Mouse (Mus musculus) stomach, embryonic 14.5 days (tissue): ENCODE measurements at regions not wholly inside any gene's neighbourhood (a gene's known extent, or its start where the extent isn't known, plus 50 kb on each side); places are given as distances from the start of the nearest gene placed in this dataset.
"Not testable (repeated sequence)": the region's sequence is repeated elsewhere in the genome, so short reads cannot be mapped to it uniquely, and the experiment has no call there.

Experiments
- ATAC-seq: fragments of 200-750 bp; cut with Nextera tagmentation; 2 replicates; pipeline ENCODE4 v1.8.0; 2017; ENCODE audit warnings: low read depth, moderate TSS enrichment; ENCODE audit not compliant: insufficient number of reproducible peaks, insufficient read depth, low FRiP score
- H3K27ac ChIP-seq: fragments of 300-500 bp; sonication (generic); 2 replicates; pipeline ENCODE4 v1.5.1; 2014; ENCODE audit warnings: mild to moderate bottlenecking, low read length, moderate library complexity, mixed read lengths
- H3K27me3 ChIP-seq: fragments of 300-500 bp; sonication (generic); 2 replicates; pipeline ENCODE4 v1.6.1; 2014; ENCODE audit warnings: low read length, control low read depth, mixed read lengths; ENCODE audit not compliant: control insufficient read depth, insufficient read depth
- H3K36me3 ChIP-seq: fragments of 300-500 bp; sonication (generic); 2 replicates; pipeline ENCODE4 v1.6.1; 2014; ENCODE audit warnings: mild to moderate bottlenecking, control low read depth, low read length, moderate library complexity, mixed read lengths; ENCODE audit not compliant: control insufficient read depth, insufficient read depth
- H3K4me1 ChIP-seq: fragments of 300-500 bp; sonication (generic); 2 replicates; pipeline ENCODE4 v1.6.1; 2014; ENCODE audit warnings: low read length, control low read depth, mixed read lengths; ENCODE audit not compliant: control insufficient read depth, insufficient read depth
- H3K4me2 ChIP-seq: fragments of 300-500 bp; sonication (generic); replicated peaks from 2 replicates; pipeline ENCODE4 v1.6.1; 2014; ENCODE audit warnings: low read depth, low read length, control low read depth
- H3K4me3 ChIP-seq: fragments of 300-500 bp; sonication (generic); 2 replicates; pipeline ENCODE4 v1.5.1; 2014; ENCODE audit warnings: low read depth, low read length, control low read depth
- H3K9ac ChIP-seq: fragments of 300-500 bp; sonication (generic); replicated peaks from 2 replicates; pipeline ENCODE4 v1.6.1; 2014; ENCODE audit warnings: low read depth, mild to moderate bottlenecking, control low read depth, low read length, moderate library complexity, mixed read lengths
- H3K9me3 ChIP-seq: fragments of 300-500 bp; sonication (generic); 2 replicates; pipeline ENCODE4 v1.6.1; 2016; ENCODE audit warnings: low read depth, low read length, control low read depth; ENCODE audit not compliant: control insufficient read depth
- WGBS: fragments of 180-500 bp; shearing (Covaris S2); extraction: QIAGEN DNeasy Blood & Tissue Kit; methylation state at CpG from one replicate; pipeline ENCODE4 v1.1.7; 2014; 5-methylcytosine and 5-hydroxymethylcytosine counted together

- Histone ChIP-seq H3K27ac (no peak overlapping the region), H3K27me3 (no peaks in the 10 kb centered on the region), H3K9me3 (no peaks in the 10 kb centered on the region), H3K4me3 (no peak overlapping the region), H3K4me2 (no peak overlapping the region), H3K36me3 (no peaks in the 10 kb centered on the region), H3K4me1 (no peaks in the 10 kb centered on the region), H3K9ac (no peak overlapping the region)
- WGBS: 58% methylated on average over 8 of the region's 8 CpGs
- no peak for ATAC-seq
These were observed 123.6 kb downstream of the Tnfrsf21 start for GRCm38 (mm10) chr17:43139916-43140315.

- no peaks in the 10 kb centered on the region for H3K36me3 ChIP-seq
- 87% methylated on average over 7 of the region's 7 CpGs for WGBS
- H3K4me3 ChIP-seq: no peak overlapping the region
- no peak overlapping the region for H3K9ac ChIP-seq
- no peak overlapping the region for H3K27ac ChIP-seq
- H3K4me1 ChIP-seq: no peaks in the 10 kb centered on the region
- no peaks in the 10 kb centered on the region for H3K27me3 ChIP-seq
- ATAC-seq: no peak
- no peak overlapping the region for H3K4me2 ChIP-seq
- H3K9me3 ChIP-seq: no peaks in the 10 kb centered on the region
These were observed 125.4 kb downstream of the Tnfrsf21 start for GRCm38 (mm10) chr17:43141740-43142139.

- H3K27me3 ChIP-seq: no peaks in the 10 kb centered on the region
- 0 out of 2 replicates have a peak, but pooled peaks cover 4% of the 10 kb centered on the region for H3K4me1 ChIP-seq
- no peaks in the 10 kb centered on the region for H3K9me3 ChIP-seq
- 49% methylated on average over 1 of the region's 1 CpGs for WGBS
- H3K4me3 ChIP-seq: no peak overlapping the region
- ATAC-seq: no peak
- no peak overlapping the region for H3K9ac ChIP-seq
- no peak overlapping the region for H3K27ac ChIP-seq
- no peak overlapping the region for H3K4me2 ChIP-seq
- no peaks in the 10 kb centered on the region for H3K36me3 ChIP-seq
These were observed 124.4 kb upstream of the Adgrf1 start for GRCm38 (mm10) chr17:43145749-43146148.

DNA sequence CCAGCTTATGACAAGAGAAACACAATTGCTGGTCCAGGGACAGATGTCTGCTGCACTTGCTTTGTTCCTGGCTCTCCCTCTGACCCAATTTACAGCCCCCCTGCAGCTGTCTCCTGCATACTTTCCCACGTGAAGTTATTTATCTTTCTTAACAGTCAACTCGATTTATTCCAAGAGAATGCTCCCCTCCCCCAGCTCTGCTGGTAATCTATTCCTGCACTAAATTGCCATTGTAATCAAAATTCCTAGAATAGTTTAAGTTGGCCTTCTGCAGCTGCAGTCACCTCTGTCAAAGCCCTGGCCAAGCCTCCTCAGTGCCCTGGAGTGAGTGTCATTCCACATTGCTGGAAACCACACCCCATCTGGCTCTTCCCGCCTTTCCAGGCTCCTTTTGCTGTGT lies 122.2 kb upstream of the Adgrf1 start:
- Histone ChIP-seq H3K4me1 (0 out of 2 replicates have a peak, but pooled peaks cover 4% of the 10 kb centered on the region), H3K9me3 (no peaks in the 10 kb centered on the region), H3K27ac (no peak overlapping the region), H3K36me3 (no peaks in the 10 kb centered on the region), H3K4me3 (no peak overlapping the region), H3K27me3 (no peaks in the 10 kb centered on the region), H3K4me2 (no peak overlapping the region), H3K9ac (no peak overlapping the region)
- 9% methylated on average over 3 of the region's 3 CpGs for WGBS
- ATAC-seq: no peak

DNA sequence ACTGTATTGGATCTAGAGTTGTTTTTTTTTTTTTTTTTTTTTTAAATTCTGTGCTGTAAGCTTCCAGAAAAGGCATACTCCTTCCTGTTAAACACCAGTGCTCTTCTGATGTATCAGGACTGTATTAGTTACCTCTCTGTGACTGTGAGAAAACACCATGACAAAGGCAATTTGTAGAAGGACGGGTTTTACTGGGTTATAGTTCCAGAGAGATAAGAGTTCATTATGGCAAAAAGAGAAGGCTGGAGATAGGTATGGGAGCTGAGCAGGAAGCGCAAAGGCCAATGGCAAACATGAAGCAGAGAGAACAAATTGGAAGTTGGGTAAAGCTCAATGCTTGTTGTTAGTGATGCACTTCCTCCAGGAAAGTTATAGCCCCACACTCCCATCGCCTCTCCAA lies 117.5 kb upstream of the Adgrf1 start:
- H3K4me2 ChIP-seq: no peak overlapping the region
- H3K27ac ChIP-seq: no peak overlapping the region
- no peaks in the 10 kb centered on the region for H3K36me3 ChIP-seq
- peaks cover 5% of the 10 kb centered on the region; the same call in 1 of the 2 replicates for H3K4me1 ChIP-seq
- H3K4me3 ChIP-seq: no peak overlapping the region
- no peaks in the 10 kb centered on the region for H3K9me3 ChIP-seq
- no peak overlapping the region for H3K9ac ChIP-seq
- 76% methylated on average over 3 of the region's 3 CpGs for WGBS
- no peak for ATAC-seq
- no peaks in the 10 kb centered on the region for H3K27me3 ChIP-seq

GRCm38 (mm10) chr17:43155271-43155670 lies 114.9 kb upstream of the Adgrf1 start:
- not testable (repeated sequence) for H3K4me3 ChIP-seq, H3K9ac ChIP-seq, H3K36me3 ChIP-seq, H3K4me2 ChIP-seq, ATAC-seq, H3K9me3 ChIP-seq, H3K27me3 ChIP-seq, H3K27ac ChIP-seq
- WGBS: 97% methylated on average over 8 of the region's 8 CpGs
- peaks cover 14% of the 10 kb centered on the region for H3K4me1 ChIP-seq

- Histone ChIP-seq H3K9ac (no peak overlapping the region), H3K4me2 (no peak overlapping the region), H3K4me3 (no peak overlapping the region), H3K27me3 (no peaks in the 10 kb centered on the region), H3K36me3 (no peaks in the 10 kb centered on the region), H3K4me1 (peaks cover 14% of the 10 kb centered on the region), H3K9me3 (no peaks in the 10 kb centered on the region), H3K27ac (no peak overlapping the region)
- 46% methylated on average over 5 of the region's 5 CpGs for WGBS
- ATAC-seq: no peak
These were observed 114.0 kb upstream of the Adgrf1 start for GRCm38 (mm10) chr17:43156116-43156515.

- H3K27me3 ChIP-seq: no peaks in the 10 kb centered on the region
- 29% methylated on average over 15 of the region's 15 CpGs for whole genome bisulfite sequencing
- no peak overlapping the region for H3K4me3 ChIP-seq
- H3K9me3 ChIP-seq: no peaks in the 10 kb centered on the region
- peak; percentile 89 for ATAC-seq
- no peak overlapping the region for H3K27ac ChIP-seq
- H3K9ac ChIP-seq: no peak overlapping the region
- H3K36me3 ChIP-seq: no peaks in the 10 kb centered on the region
- peaks cover 14% of the 10 kb centered on the region for H3K4me1 ChIP-seq
- peak overlapping the region; percentile 30 for H3K4me2 ChIP-seq
These were observed 112.2 kb upstream of the Adgrf1 start for GRCm38 (mm10) chr17:43157781-43158501.

- no peak overlapping the region for H3K27ac ChIP-seq
- 17% methylated on average over 10 of the region's 10 CpGs for whole genome bisulfite sequencing
These were observed 111.4 kb upstream of the Adgrf1 start for GRCm38 (mm10) chr17:43158741-43159140.

More at GRCm38 (mm10) chr17:43158741-43159140, 111.4 kb upstream of the Adgrf1 start:
- no peak overlapping the region for H3K4me3 ChIP-seq
- no peaks in the 10 kb centered on the region for H3K9me3 ChIP-seq
- peaks cover 14% of the 10 kb centered on the region for H3K4me1 ChIP-seq
- ATAC-seq: no peak
- peak overlapping the region; percentile 30; the same call in 1 of the 2 replicates for H3K4me2 ChIP-seq
- H3K27me3 ChIP-seq: no peaks in the 10 kb centered on the region
- H3K9ac ChIP-seq: no peak overlapping the region
- H3K36me3 ChIP-seq: no peaks in the 10 kb centered on the region
